Mouse (Mus musculus) heart, embryonic 13.5 days (tissue): ENCODE measurements at regions not wholly inside any gene's neighbourhood (a gene's known extent, or its start where the extent isn't known, plus 50 kb on each side); places are given as distances from the start of the nearest gene placed in this dataset.

Experiments
- ATAC-seq: fragments of 200-750 bp; cut with Nextera tagmentation; 2 replicates; pipeline ENCODE4 v1.8.0; 2017; ENCODE audit warnings: moderate TSS enrichment; ENCODE audit not compliant: insufficient number of reproducible peaks, low FRiP score, low TSS enrichment; ENCODE audit errors: extremely low read depth
- H3K27ac ChIP-seq: fragments of 300-500 bp; sonication (generic); replicated peaks from 2 replicates; pipeline ENCODE4 v1.5.1; 2015; ENCODE audit warnings: moderate library complexity, mild to moderate bottlenecking, inconsistent platforms
- H3K27me3 ChIP-seq: fragments of 300-500 bp; sonication (generic); replicated peaks from 2 replicates; pipeline ENCODE4 v1.6.1; 2015; ENCODE audit warnings: mild to moderate bottlenecking, inconsistent platforms
- H3K36me3 ChIP-seq: fragments of 300-500 bp; sonication (generic); 2 replicates; pipeline ENCODE4 v1.6.1; 2015; ENCODE audit warnings: mild to moderate bottlenecking, inconsistent platforms
- H3K4me1 ChIP-seq: fragments of 300-500 bp; sonication (generic); 2 replicates; pipeline ENCODE4 v1.6.1; 2015; ENCODE audit warnings: inconsistent platforms
- H3K4me2 ChIP-seq: fragments of 300-500 bp; sonication (generic); 2 replicates; pipeline ENCODE4 v1.6.1; 2015; ENCODE audit warnings: inconsistent platforms, mild to moderate bottlenecking, moderate library complexity
- H3K4me3 ChIP-seq: fragments of 300-500 bp; sonication (generic); 2 replicates; pipeline ENCODE4 v1.5.1; 2015; ENCODE audit warnings: moderate library complexity, mild to moderate bottlenecking, inconsistent platforms
- H3K9ac ChIP-seq: fragments of 300-500 bp; sonication (generic); 2 replicates; pipeline ENCODE4 v1.6.1; 2015; ENCODE audit warnings: inconsistent platforms, mild to moderate bottlenecking, moderate library complexity
- H3K9me3 ChIP-seq: fragments of 300-500 bp; sonication (generic); 2 replicates; pipeline ENCODE4 v1.6.1; 2016; ENCODE audit warnings: inconsistent platforms
- WGBS: fragments of 180-500 bp; shearing (Covaris S2); methylation state at CpG from one replicate; pipeline ENCODE4 v1.1.7; 2015; ENCODE audit warnings: mixed read lengths; 5-methylcytosine and 5-hydroxymethylcytosine counted together

- Histone ChIP-seq H3K27ac (no peak overlapping the region), H3K4me2 (no peak overlapping the region), H3K9ac (no peak overlapping the region), H3K36me3 (no peaks in the 10 kb centered on the region), H3K27me3 (no peaks in the 10 kb centered on the region), H3K9me3 (no peaks in the 10 kb centered on the region), H3K4me1 (0 out of 2 replicates have a peak, but pooled peaks cover 4% of the 10 kb centered on the region), H3K4me3 (no peak overlapping the region)
- no peak for ATAC-seq
- 76% methylated on average over 11 of the region's 11 CpGs for WGBS
These were observed 177.2 kb downstream of the Rpap3 start for GRCm38 (mm10) chr15:97528291-97529050.

GRCm38 (mm10) chr15:97520395-97520794 is 185.2 kb downstream of the Rpap3 start:
- Histone ChIP-seq H3K27me3 (no peaks in the 10 kb centered on the region), H3K36me3 (no peaks in the 10 kb centered on the region), H3K4me1 (no peaks in the 10 kb centered on the region), H3K9me3 (no peaks in the 10 kb centered on the region), H3K4me3 (no peak overlapping the region), H3K9ac (no peak overlapping the region), H3K4me2 (no peak overlapping the region), H3K27ac (no peak overlapping the region)
- WGBS = 77% methylated on average over 2 of the region's 2 CpGs
- ATAC-seq = no peak

GRCm38 (mm10) chr15:97519919-97520345 is 185.7 kb downstream of the Rpap3 start:
- Histone ChIP-seq H3K9me3 (no peaks in the 10 kb centered on the region), H3K4me1 (no peaks in the 10 kb centered on the region), H3K9ac (no peak overlapping the region), H3K4me2 (no peak overlapping the region), H3K27me3 (no peaks in the 10 kb centered on the region), H3K4me3 (no peak overlapping the region), H3K27ac (no peak overlapping the region), H3K36me3 (no peaks in the 10 kb centered on the region)
- ATAC-seq = no peak
- WGBS = 66% methylated on average over 8 of the region's 8 CpGs

- Histone ChIP-seq H3K4me3 (no peak overlapping the region), H3K36me3 (no peaks in the 10 kb centered on the region), H3K9ac (no peak overlapping the region), H3K4me1 (no peaks in the 10 kb centered on the region), H3K9me3 (no peaks in the 10 kb centered on the region), H3K27ac (no peak overlapping the region), H3K4me2 (no peak overlapping the region), H3K27me3 (no peaks in the 10 kb centered on the region)
- WGBS = 62% methylated on average over 10 of the region's 10 CpGs
- no peak for ATAC-seq
These were observed 187.7 kb downstream of the Rpap3 start for GRCm38 (mm10) chr15:97517926-97518325.

- ATAC-seq = no peak
- Histone ChIP-seq H3K4me3 (no peak overlapping the region), H3K4me1 (no peaks in the 10 kb centered on the region), H3K36me3 (no peaks in the 10 kb centered on the region), H3K9me3 (no peaks in the 10 kb centered on the region), H3K27me3 (no peaks in the 10 kb centered on the region), H3K9ac (no peak overlapping the region), H3K27ac (no peak overlapping the region), H3K4me2 (no peak overlapping the region)
- 80% methylated on average over 11 of the region's 11 CpGs for WGBS
These were observed 188.4 kb downstream of the Rpap3 start for GRCm38 (mm10) chr15:97517188-97517587.

- ATAC-seq = no peak
- Histone ChIP-seq H3K4me2 (no peak overlapping the region), H3K9me3 (peaks cover 4% of the 10 kb centered on the region; the same call in 1 of the 2 replicates), H3K27ac (no peak overlapping the region), H3K4me3 (no peak overlapping the region), H3K27me3 (no peaks in the 10 kb centered on the region), H3K36me3 (no peaks in the 10 kb centered on the region), H3K9ac (no peak overlapping the region), H3K4me1 (no peaks in the 10 kb centered on the region)
- 68% methylated on average over 4 of the region's 4 CpGs for WGBS
These were observed 189.9 kb downstream of the Rpap3 start for GRCm38 (mm10) chr15:97515773-97516172.

- no peaks in the 10 kb centered on the region for H3K36me3 ChIP-seq
- no peak overlapping the region for H3K4me2 ChIP-seq
- no peak overlapping the region for H3K27ac ChIP-seq
- no peak overlapping the region for H3K9ac ChIP-seq
- H3K9me3 ChIP-seq = peaks cover 17% of the 10 kb centered on the region; the same call in 1 of the 2 replicates
- WGBS = 87% methylated on average over 16 of the region's 16 CpGs
- no peaks in the 10 kb centered on the region for H3K27me3 ChIP-seq
- no peaks in the 10 kb centered on the region for H3K4me1 ChIP-seq
- ATAC-seq = no peak
- H3K4me3 ChIP-seq = no peak overlapping the region
These were observed 197.8 kb downstream of the Rpap3 start for GRCm38 (mm10) chr15:97507656-97508306.

GRCm38 (mm10) chr15:97507176-97507575 is 198.4 kb downstream of the Rpap3 start:
- Histone ChIP-seq H3K4me1 (no peaks in the 10 kb centered on the region), H3K9me3 (peaks cover 21% of the 10 kb centered on the region), H3K4me2 (no peak overlapping the region), H3K27me3 (no peaks in the 10 kb centered on the region), H3K27ac (no peak overlapping the region), H3K4me3 (no peak overlapping the region), H3K9ac (no peak overlapping the region), H3K36me3 (no peaks in the 10 kb centered on the region)
- ATAC-seq = no peak
- 89% methylated on average over 11 of the region's 11 CpGs for WGBS

GRCm38 (mm10) chr15:97505715-97506114 is 199.9 kb downstream of the Rpap3 start:
- 82% methylated on average over 11 of the region's 11 CpGs for WGBS
- ATAC-seq = no peak

GRCm38 (mm10) chr15:97504325-97504724 is 201.3 kb downstream of the Rpap3 start:
- Histone ChIP-seq H3K4me3 (no peak overlapping the region), H3K27ac (no peak overlapping the region), H3K9me3 (peaks cover 8% of the 10 kb centered on the region), H3K4me1 (no peaks in the 10 kb centered on the region), H3K36me3 (no peaks in the 10 kb centered on the region), H3K27me3 (no peaks in the 10 kb centered on the region), H3K4me2 (no peak overlapping the region), H3K9ac (no peak overlapping the region)
- WGBS = 75% methylated on average over 1 of the region's 1 CpGs
- ATAC-seq = no peak

More at GRCm38 (mm10) chr15:97505715-97506114, 199.9 kb downstream of the Rpap3 start:
- Histone ChIP-seq H3K27me3 (no peaks in the 10 kb centered on the region), H3K4me2 (no peak overlapping the region), H3K4me3 (no peak overlapping the region), H3K4me1 (no peaks in the 10 kb centered on the region), H3K36me3 (no peaks in the 10 kb centered on the region), H3K9ac (no peak overlapping the region), H3K27ac (no peak overlapping the region), H3K9me3 (peaks cover 16% of the 10 kb centered on the region)

- 81% methylated on average over 7 of the region's 7 CpGs for WGBS
- Histone ChIP-seq H3K27me3 (no peaks in the 10 kb centered on the region), H3K4me1 (no peaks in the 10 kb centered on the region), H3K4me2 (no peak overlapping the region), H3K9me3 (peaks cover 8% of the 10 kb centered on the region), H3K27ac (no peak overlapping the region), H3K4me3 (no peak overlapping the region), H3K9ac (no peak overlapping the region), H3K36me3 (no peaks in the 10 kb centered on the region)
- no peak for ATAC-seq
These were observed 203.6 kb downstream of the Rpap3 start for GRCm38 (mm10) chr15:97502056-97502455.

- Histone ChIP-seq H3K27ac (no peak overlapping the region), H3K9me3 (peaks cover 8% of the 10 kb centered on the region), H3K4me3 (no peak overlapping the region), H3K4me2 (no peak overlapping the region), H3K4me1 (no peaks in the 10 kb centered on the region), H3K27me3 (no peaks in the 10 kb centered on the region), H3K36me3 (no peaks in the 10 kb centered on the region), H3K9ac (no peak overlapping the region)
- ATAC-seq = no peak
- WGBS = 75% methylated on average over 9 of the region's 9 CpGs
These were observed 204.2 kb downstream of the Rpap3 start for GRCm38 (mm10) chr15:97501420-97501819.
